Comparison of ENCODE assay signal across 14 mouse cellular contexts in the genomic region with DNA sequence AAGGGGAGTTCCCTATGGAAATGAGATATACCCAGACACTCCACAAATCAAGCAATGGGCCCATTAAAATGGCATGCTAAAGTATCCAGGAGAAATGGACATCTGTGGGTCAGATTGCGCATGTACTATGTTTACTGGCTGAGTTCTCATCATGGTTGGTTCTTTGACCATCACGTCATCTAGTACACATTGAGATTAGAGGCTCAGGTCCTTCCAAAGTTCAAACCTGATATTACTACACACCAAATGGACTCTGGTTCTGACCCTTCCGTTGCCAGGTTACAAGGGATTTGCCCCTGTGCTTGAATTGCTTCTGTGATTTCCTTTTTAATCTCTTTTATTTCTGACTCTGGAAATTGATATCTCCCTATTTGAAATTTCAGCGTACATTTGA.
DNase-seq lines count a peak whose midpoint lies in the region; ATAC-seq and TF ChIP-seq lines count a peak whose summit lies in the region.
"Had no signal": no experiment of that assay in that cellular context is flagged by ENCODE, and none has a peak within 500 bp of the region (broad histone marks: within the 10 kb centered on the region; RNA-seq: fewer than 3 reads in every experiment).

No protein-coding gene starts in this region.

- no peak for DNase-seq in limb, embryonic 10.5 days (ENCODE audit: low spot score)
- DNase-seq in forebrain, embryonic 14.5 days (ENCODE audit: low spot score), result no peak
- no peak for DNase-seq in hindbrain, postnatal 0 days (ENCODE audit: low spot score)
- DNase-seq in adrenal gland, postnatal 25 days, result no peak
- DNase-seq in ovary, postnatal 36 days (ENCODE audit: low spot score), result no peak
- DNase-seq: cerebellum, adult 11-12 months; heart, postnatal 36 days; kidney, adult 9 months; lung, adult 2 months; right cerebral cortex, postnatal 25 days; thymus, postnatal 25 days had no signal

- no peak for TF ChIP-seq CTCF in hindbrain, postnatal 0 days (IDR thresholded peaks at IDR 0.05; ENCODE audit: low read depth)

- H3K9ac ChIP-seq in limb, embryonic 12.5 days (replicated peaks), result no peak overlapping the region
- peak overlapping the region; percentile 51 for H3K9ac ChIP-seq in forebrain, embryonic 14.5 days (ENCODE audit: low read length)
- H3K9ac ChIP-seq in hindbrain, postnatal 0 days (replicated peaks; ENCODE audit: low read length), result no peak overlapping the region; the same call in 1 of the 2 replicates
- peak overlapping the region; percentile 17; the same call in 1 of the 2 replicates for H3K9ac ChIP-seq in neural tube, embryonic 14.5 days (replicated peaks; ENCODE audit: low read depth, low read length)
- no peak overlapping the region for H3K9ac ChIP-seq in kidney, embryonic 16.5 days (replicated peaks; ENCODE audit: low read length)

- peaks cover 13% of the 10 kb centered on the region for H3K4me1 ChIP-seq in limb, embryonic 12.5 days (replicated peaks)
- peaks cover 22% of the 10 kb centered on the region for H3K4me1 ChIP-seq in limb, embryonic 10.5 days
- peaks cover 22% of the 10 kb centered on the region for H3K4me1 ChIP-seq in forebrain, embryonic 14.5 days (ENCODE audit: control insufficient read depth, insufficient read depth, low read length)
- H3K4me1 ChIP-seq in hindbrain, postnatal 0 days (ENCODE audit: insufficient read depth, low read length), result peaks cover 20% of the 10 kb centered on the region; the same call in 1 of the 2 replicates
- peaks cover 17% of the 10 kb centered on the region; the same call in 1 of the 2 replicates for H3K4me1 ChIP-seq in neural tube, embryonic 14.5 days (ENCODE audit: control insufficient read depth, insufficient read depth, low read length)
- peaks cover 13% of the 10 kb centered on the region for H3K4me1 ChIP-seq in kidney, embryonic 16.5 days (ENCODE audit: insufficient read depth, low read length)

- peaks cover 7% of the 10 kb centered on the region for H3K27me3 ChIP-seq in limb, embryonic 12.5 days
- H3K27me3 ChIP-seq in limb, embryonic 10.5 days (ENCODE audit: low read depth, poor library complexity, severe bottlenecking), result peaks cover 9% of the 10 kb centered on the region
- no peaks in the 10 kb centered on the region for H3K27me3 ChIP-seq in forebrain, embryonic 14.5 days (replicated peaks; ENCODE audit: control insufficient read depth, insufficient read depth, low read length)
- H3K27me3 ChIP-seq in hindbrain, postnatal 0 days (ENCODE audit: insufficient read depth, low read length), result no peaks in the 10 kb centered on the region
- H3K27me3 ChIP-seq in neural tube, embryonic 14.5 days (ENCODE audit: control insufficient read depth, insufficient read depth, low read length), result no peaks in the 10 kb centered on the region
- peaks cover 7% of the 10 kb centered on the region for H3K27me3 ChIP-seq in kidney, embryonic 16.5 days (ENCODE audit: insufficient read depth, low read length)

- WGBS in limb, embryonic 12.5 days, result 87% methylated on average over 4 of the region's 4 CpGs
- WGBS in limb, embryonic 10.5 days, result 90% methylated on average over 4 of the region's 4 CpGs
- WGBS in forebrain, embryonic 14.5 days, result 83% methylated on average over 4 of the region's 4 CpGs
- 66% methylated on average over 4 of the region's 4 CpGs for WGBS in hindbrain, postnatal 0 days
- WGBS in neural tube, embryonic 14.5 days, result 73% methylated on average over 4 of the region's 4 CpGs
- 79% methylated on average over 4 of the region's 4 CpGs for WGBS in kidney, embryonic 16.5 days

- no peak for ATAC-seq in limb, embryonic 12.5 days (ENCODE audit: insufficient number of reproducible peaks, insufficient read depth, low FRiP score, low TSS enrichment, low read depth)
- no peak for ATAC-seq in forebrain, embryonic 14.5 days
- no peak for ATAC-seq in hindbrain, postnatal 0 days
- no peak for ATAC-seq in neural tube, embryonic 14.5 days (ENCODE audit: low read depth)
- ATAC-seq in kidney, embryonic 16.5 days (ENCODE audit: low FRiP score, low TSS enrichment), result no peak

- no peak overlapping the region for H3K27ac ChIP-seq in limb, embryonic 12.5 days
- H3K27ac ChIP-seq in limb, embryonic 10.5 days, result no peak overlapping the region
- H3K27ac ChIP-seq in forebrain, embryonic 14.5 days (ENCODE audit: low read depth, low read length), result 0 out of 2 replicates have a peak overlapping the region, but pooled peaks have one; percentile 71
- H3K27ac ChIP-seq in hindbrain, postnatal 0 days, result peak overlapping the region; percentile 87
- peak overlapping the region; percentile 77; the same call in 1 of the 2 replicates for H3K27ac ChIP-seq in neural tube, embryonic 14.5 days (ENCODE audit: low read depth, low read length)
- no peak overlapping the region for H3K27ac ChIP-seq in kidney, embryonic 16.5 days (ENCODE audit: low read length)

- H3K4me2 ChIP-seq in limb, embryonic 12.5 days, result peak overlapping the region; percentile 72; the same call in 1 of the 2 replicates
- H3K4me2 ChIP-seq in forebrain, embryonic 14.5 days (ENCODE audit: low read length), result peak overlapping the region; percentile 68
- H3K4me2 ChIP-seq in hindbrain, postnatal 0 days (ENCODE audit: low read depth, low read length), result peak overlapping the region; percentile 81
- peak overlapping the region; percentile 55 for H3K4me2 ChIP-seq in neural tube, embryonic 14.5 days (ENCODE audit: low read depth, low read length)
- no peak overlapping the region for H3K4me2 ChIP-seq in kidney, embryonic 16.5 days (replicated peaks; ENCODE audit: low read depth, low read length)

- no peak overlapping the region for H3K4me3 ChIP-seq in limb, embryonic 12.5 days (replicated peaks)
- H3K4me3 ChIP-seq in limb, embryonic 10.5 days, result no peak overlapping the region
- H3K4me3 ChIP-seq in forebrain, embryonic 14.5 days (ENCODE audit: low read depth, low read length), result peak overlapping the region; percentile 35
- peak overlapping the region; percentile 47 for H3K4me3 ChIP-seq in hindbrain, postnatal 0 days (ENCODE audit: low read length)
- peak overlapping the region; percentile 37 for H3K4me3 ChIP-seq in neural tube, embryonic 14.5 days (ENCODE audit: low read depth, low read length)
- H3K4me3 ChIP-seq in kidney, embryonic 16.5 days (ENCODE audit: low read length), result no peak overlapping the region

- no peaks in the 10 kb centered on the region for H3K36me3 ChIP-seq in limb, embryonic 12.5 days
- H3K36me3 ChIP-seq in limb, embryonic 10.5 days, result no peaks in the 10 kb centered on the region
- H3K36me3 ChIP-seq in forebrain, embryonic 14.5 days (ENCODE audit: control insufficient read depth, insufficient read depth, low read length), result no peaks in the 10 kb centered on the region
- H3K36me3 ChIP-seq in hindbrain, postnatal 0 days (ENCODE audit: insufficient read depth, low read length), result no peaks in the 10 kb centered on the region
- no peaks in the 10 kb centered on the region for H3K36me3 ChIP-seq in neural tube, embryonic 14.5 days (ENCODE audit: control insufficient read depth, insufficient read depth, low read length)
- no peaks in the 10 kb centered on the region for H3K36me3 ChIP-seq in kidney, embryonic 16.5 days (ENCODE audit: insufficient read depth, low read length)

- H3K9me3 ChIP-seq in limb, embryonic 12.5 days, result no peaks in the 10 kb centered on the region
- H3K9me3 ChIP-seq in limb, embryonic 10.5 days (replicated peaks), result no peaks in the 10 kb centered on the region
- H3K9me3 ChIP-seq in forebrain, embryonic 14.5 days (replicated peaks; ENCODE audit: control insufficient read depth, low read length), result no peaks in the 10 kb centered on the region
- no peaks in the 10 kb centered on the region for H3K9me3 ChIP-seq in hindbrain, postnatal 0 days (ENCODE audit: low read length)
- no peaks in the 10 kb centered on the region for H3K9me3 ChIP-seq in neural tube, embryonic 14.5 days (ENCODE audit: control insufficient read depth, low read length)
- H3K9me3 ChIP-seq in kidney, embryonic 16.5 days (ENCODE audit: low read length), result no peaks in the 10 kb centered on the region

Comparison
In these comparisons a context has a peak if more than half of its experiments do, and no peak if none do; other contexts are left out.
1. H3K27ac ChIP-seq: peak in forebrain, embryonic 14.5 days (single experiment), hindbrain, postnatal 0 days (single experiment) and neural tube, embryonic 14.5 days (single experiment); none in limb, embryonic 12.5 days (single experiment), limb, embryonic 10.5 days (single experiment) and kidney, embryonic 16.5 days (single experiment).
2. H3K4me3 ChIP-seq: peak in forebrain, embryonic 14.5 days (single experiment), hindbrain, postnatal 0 days (single experiment) and neural tube, embryonic 14.5 days (single experiment); none in limb, embryonic 12.5 days (single experiment), limb, embryonic 10.5 days (single experiment) and kidney, embryonic 16.5 days (single experiment).
3. H3K9ac ChIP-seq: peak in forebrain, embryonic 14.5 days (single experiment) and neural tube, embryonic 14.5 days (single experiment); none in limb, embryonic 12.5 days (single experiment), hindbrain, postnatal 0 days (single experiment) and kidney, embryonic 16.5 days (single experiment).